Mouse (Mus musculus): ENCODE data around the gene Gm4894. TPM values are rescaled to one million over a fixed set of nuclear protein-coding genes. Genes with fewer than 3 reads are reported as not detected.
A peak's percentile ranks its signal among the peaks of the same experiment; 100 is the strongest.

The Gm4894 gene
- polyA plus RNA-seq (2014; fragmentation: Nextera tagmentation; extraction: Ambion mirVana): not detected in 2 replicates

- no peak within 1 kb of the TSS for H3K4me2 ChIP-seq (replicated peaks; ENCODE audit: low read depth, low read length)
- no peak within 1 kb of the TSS for H3K4me3 ChIP-seq (ENCODE audit: low read depth, low read length)
- no peak within 1 kb of the TSS for H3K9ac ChIP-seq (ENCODE audit: low read depth, low read length)
- no peak for DNase-seq (ENCODE audit: low spot score)
- no peaks in the 10 kb centered on the region for H3K4me1 ChIP-seq (replicated peaks; ENCODE audit: control insufficient read depth, insufficient read depth, low read length)
- ATAC-seq (ENCODE audit: low FRiP score): no peak
- H3K36me3 ChIP-seq (ENCODE audit: control insufficient read depth, insufficient read depth, low read length): no peaks in the 10 kb centered on the region
- no peak within 1 kb of the TSS for H3K27ac ChIP-seq (ENCODE audit: low read depth, low read length)
- no peaks in the 10 kb centered on the region for H3K9me3 ChIP-seq (ENCODE audit: control insufficient read depth, low read length)
- no peaks in the 10 kb centered on the region for H3K27me3 ChIP-seq (ENCODE audit: control insufficient read depth, insufficient read depth, low read length)
- WGBS: 77% methylated on average over 6 of the region's 6 CpGs
Measured at GRCm38 (mm10) chr9:49250231-49250630, at the start of gene Gm4894. Gene Gm4894 (plus strand): TSS chr9:49250531.

- DNase-seq (ENCODE audit: low spot score): peak; percentile 47
- no peak for ATAC-seq (ENCODE audit: low FRiP score)
Measured at GRCm38 (mm10) chr9:49206331-49206730, 44.0 kb upstream of the Gm4894 start.

GRCm38 (mm10) chr9:49211493-49211892, 38.8 kb upstream of the Gm4894 start:
- 75% methylated on average over 1 of the region's 1 CpGs for WGBS
- Histone ChIP-seq H3K4me3 (ENCODE audit: low read depth, low read length) (no peak overlapping the region), H3K9me3 (ENCODE audit: control insufficient read depth, low read length) (no peaks in the 10 kb centered on the region), H3K36me3 (ENCODE audit: control insufficient read depth, insufficient read depth, low read length) (no peaks in the 10 kb centered on the region), H3K27ac (ENCODE audit: low read depth, low read length) (no peak overlapping the region), H3K4me1 (replicated peaks; ENCODE audit: control insufficient read depth, insufficient read depth, low read length) (0 out of 2 replicates have a peak, but pooled peaks cover 3% of the 10 kb centered on the region), H3K9ac (ENCODE audit: low read depth, low read length) (no peak overlapping the region), H3K27me3 (ENCODE audit: control insufficient read depth, insufficient read depth, low read length) (no peaks in the 10 kb centered on the region), H3K4me2 (replicated peaks; ENCODE audit: low read depth, low read length) (no peak overlapping the region)
- no peak for ATAC-seq (ENCODE audit: low FRiP score)
- no peak for DNase-seq (ENCODE audit: low spot score)

More at GRCm38 (mm10) chr9:49206331-49206730, 44.0 kb upstream of the Gm4894 start:
- Histone ChIP-seq H3K9me3 (ENCODE audit: control insufficient read depth, low read length) (no peaks in the 10 kb centered on the region), H3K4me2 (replicated peaks; ENCODE audit: low read depth, low read length) (no peak overlapping the region), H3K9ac (ENCODE audit: low read depth, low read length) (no peak overlapping the region), H3K4me3 (ENCODE audit: low read depth, low read length) (no peak overlapping the region), H3K27ac (ENCODE audit: low read depth, low read length) (no peak overlapping the region), H3K27me3 (ENCODE audit: control insufficient read depth, insufficient read depth, low read length) (no peaks in the 10 kb centered on the region), H3K36me3 (ENCODE audit: control insufficient read depth, insufficient read depth, low read length) (no peaks in the 10 kb centered on the region), H3K4me1 (replicated peaks; ENCODE audit: control insufficient read depth, insufficient read depth, low read length) (0 out of 2 replicates have a peak, but pooled peaks cover 4% of the 10 kb centered on the region)
- WGBS: 46% methylated on average over 15 of the region's 15 CpGs

- Histone ChIP-seq H3K27me3 (ENCODE audit: control insufficient read depth, insufficient read depth, low read length) (no peaks in the 10 kb centered on the region), H3K36me3 (ENCODE audit: control insufficient read depth, insufficient read depth, low read length) (no peaks in the 10 kb centered on the region), H3K9ac (ENCODE audit: low read depth, low read length) (no peak overlapping the region), H3K4me2 (replicated peaks; ENCODE audit: low read depth, low read length) (no peak overlapping the region), H3K4me3 (ENCODE audit: low read depth, low read length) (no peak overlapping the region), H3K9me3 (ENCODE audit: control insufficient read depth, low read length) (no peaks in the 10 kb centered on the region), H3K27ac (ENCODE audit: low read depth, low read length) (no peak overlapping the region), H3K4me1 (replicated peaks; ENCODE audit: control insufficient read depth, insufficient read depth, low read length) (no peaks in the 10 kb centered on the region; the same call in 1 of the 2 replicates)
- WGBS: 39% methylated on average over 2 of the region's 2 CpGs
- DNase-seq (ENCODE audit: low spot score) (no peak), ATAC-seq (ENCODE audit: low FRiP score) (no peak)
Measured at GRCm38 (mm10) chr9:49214734-49215133, 35.6 kb upstream of the Gm4894 start.

- H3K27ac ChIP-seq (ENCODE audit: low read depth, low read length): no peak overlapping the region
- no peaks in the 10 kb centered on the region for H3K27me3 ChIP-seq (ENCODE audit: control insufficient read depth, insufficient read depth, low read length)
- no peak for ATAC-seq (ENCODE audit: low FRiP score)
- no peaks in the 10 kb centered on the region for H3K9me3 ChIP-seq (ENCODE audit: control insufficient read depth, low read length)
- no peak overlapping the region for H3K4me3 ChIP-seq (ENCODE audit: low read depth, low read length)
- no peak for DNase-seq (ENCODE audit: low spot score)
- no peaks in the 10 kb centered on the region; the same call in 1 of the 2 replicates for H3K4me1 ChIP-seq (replicated peaks; ENCODE audit: control insufficient read depth, insufficient read depth, low read length)
- H3K9ac ChIP-seq (ENCODE audit: low read depth, low read length): no peak overlapping the region
- no peaks in the 10 kb centered on the region for H3K36me3 ChIP-seq (ENCODE audit: control insufficient read depth, insufficient read depth, low read length)
- H3K4me2 ChIP-seq (replicated peaks; ENCODE audit: low read depth, low read length): no peak overlapping the region
- 69% methylated on average over 20 of the region's 20 CpGs for WGBS
Measured at GRCm38 (mm10) chr9:49217626-49218607, 32.4 kb upstream of the Gm4894 start.

GRCm38 (mm10) chr9:49224488-49224887, 25.8 kb upstream of the Gm4894 start:
- Histone ChIP-seq H3K4me2 (replicated peaks; ENCODE audit: low read depth, low read length) (no peak overlapping the region), H3K27me3 (ENCODE audit: control insufficient read depth, insufficient read depth, low read length) (no peaks in the 10 kb centered on the region), H3K9me3 (ENCODE audit: control insufficient read depth, low read length) (no peaks in the 10 kb centered on the region), H3K4me1 (replicated peaks; ENCODE audit: control insufficient read depth, insufficient read depth, low read length) (no peaks in the 10 kb centered on the region), H3K4me3 (ENCODE audit: low read depth, low read length) (no peak overlapping the region), H3K27ac (ENCODE audit: low read depth, low read length) (no peak overlapping the region), H3K36me3 (ENCODE audit: control insufficient read depth, insufficient read depth, low read length) (no peaks in the 10 kb centered on the region), H3K9ac (ENCODE audit: low read depth, low read length) (no peak overlapping the region)
- ATAC-seq (ENCODE audit: low FRiP score) (no peak), DNase-seq (ENCODE audit: low spot score) (no peak)
- 81% methylated on average over 10 of the region's 10 CpGs for WGBS

- H3K36me3 ChIP-seq (ENCODE audit: control insufficient read depth, insufficient read depth, low read length): no peaks in the 10 kb centered on the region
- H3K9me3 ChIP-seq (ENCODE audit: control insufficient read depth, low read length): no peaks in the 10 kb centered on the region
Measured at GRCm38 (mm10) chr9:49227442-49227841, 22.9 kb upstream of the Gm4894 start.

GRCm38 (mm10) chr9:49229054-49229453, 21.3 kb upstream of the Gm4894 start:
- no peak for DNase-seq (ENCODE audit: low spot score)
- no peak overlapping the region for H3K9ac ChIP-seq (ENCODE audit: low read depth, low read length)
- 88% methylated on average over 2 of the region's 2 CpGs for WGBS
- no peaks in the 10 kb centered on the region for H3K36me3 ChIP-seq (ENCODE audit: control insufficient read depth, insufficient read depth, low read length)
- no peak overlapping the region for H3K4me2 ChIP-seq (replicated peaks; ENCODE audit: low read depth, low read length)
- H3K27ac ChIP-seq (ENCODE audit: low read depth, low read length): no peak overlapping the region
- no peaks in the 10 kb centered on the region for H3K4me1 ChIP-seq (replicated peaks; ENCODE audit: control insufficient read depth, insufficient read depth, low read length)
- H3K27me3 ChIP-seq (ENCODE audit: control insufficient read depth, insufficient read depth, low read length): no peaks in the 10 kb centered on the region
- no peak for ATAC-seq (ENCODE audit: low FRiP score)
- H3K9me3 ChIP-seq (ENCODE audit: control insufficient read depth, low read length): no peaks in the 10 kb centered on the region
- no peak overlapping the region for H3K4me3 ChIP-seq (ENCODE audit: low read depth, low read length)

More at GRCm38 (mm10) chr9:49227442-49227841, 22.9 kb upstream of the Gm4894 start:
- no peaks in the 10 kb centered on the region for H3K4me1 ChIP-seq (replicated peaks; ENCODE audit: control insufficient read depth, insufficient read depth, low read length)
- DNase-seq (ENCODE audit: low spot score) (no peak), ATAC-seq (ENCODE audit: low FRiP score) (no peak)
- H3K4me3 ChIP-seq (ENCODE audit: low read depth, low read length): no peak overlapping the region
- no peak overlapping the region for H3K27ac ChIP-seq (ENCODE audit: low read depth, low read length)
- WGBS: 83% methylated on average over 9 of the region's 9 CpGs
- H3K27me3 ChIP-seq (ENCODE audit: control insufficient read depth, insufficient read depth, low read length): no peaks in the 10 kb centered on the region
- H3K9ac ChIP-seq (ENCODE audit: low read depth, low read length): no peak overlapping the region
- no peak overlapping the region for H3K4me2 ChIP-seq (replicated peaks; ENCODE audit: low read depth, low read length)

- ATAC-seq (ENCODE audit: low FRiP score) (no peak), DNase-seq (ENCODE audit: low spot score) (peak; percentile 62)
- no peak overlapping the region for H3K4me3 ChIP-seq (ENCODE audit: low read depth, low read length)
- no peaks in the 10 kb centered on the region for H3K27me3 ChIP-seq (ENCODE audit: control insufficient read depth, insufficient read depth, low read length)
- no peaks in the 10 kb centered on the region for H3K36me3 ChIP-seq (ENCODE audit: control insufficient read depth, insufficient read depth, low read length)
- H3K9me3 ChIP-seq (ENCODE audit: control insufficient read depth, low read length): no peaks in the 10 kb centered on the region
- no peak overlapping the region for H3K9ac ChIP-seq (ENCODE audit: low read depth, low read length)
- H3K4me2 ChIP-seq (replicated peaks; ENCODE audit: low read depth, low read length): no peak overlapping the region
- no peaks in the 10 kb centered on the region for H3K4me1 ChIP-seq (replicated peaks; ENCODE audit: control insufficient read depth, insufficient read depth, low read length)
- WGBS: 32% methylated on average over 7 of the region's 7 CpGs
- no peak overlapping the region for H3K27ac ChIP-seq (ENCODE audit: low read depth, low read length)
Measured at GRCm38 (mm10) chr9:49246839-49247238, 3.5 kb upstream of the Gm4894 start.
